Mouse (Mus musculus): ENCODE measurements at regions not wholly inside any gene's neighbourhood (a gene's known extent, or its start where the extent isn't known, plus 50 kb on each side); places are given as distances from the start of the nearest gene placed in this dataset.

DNA sequence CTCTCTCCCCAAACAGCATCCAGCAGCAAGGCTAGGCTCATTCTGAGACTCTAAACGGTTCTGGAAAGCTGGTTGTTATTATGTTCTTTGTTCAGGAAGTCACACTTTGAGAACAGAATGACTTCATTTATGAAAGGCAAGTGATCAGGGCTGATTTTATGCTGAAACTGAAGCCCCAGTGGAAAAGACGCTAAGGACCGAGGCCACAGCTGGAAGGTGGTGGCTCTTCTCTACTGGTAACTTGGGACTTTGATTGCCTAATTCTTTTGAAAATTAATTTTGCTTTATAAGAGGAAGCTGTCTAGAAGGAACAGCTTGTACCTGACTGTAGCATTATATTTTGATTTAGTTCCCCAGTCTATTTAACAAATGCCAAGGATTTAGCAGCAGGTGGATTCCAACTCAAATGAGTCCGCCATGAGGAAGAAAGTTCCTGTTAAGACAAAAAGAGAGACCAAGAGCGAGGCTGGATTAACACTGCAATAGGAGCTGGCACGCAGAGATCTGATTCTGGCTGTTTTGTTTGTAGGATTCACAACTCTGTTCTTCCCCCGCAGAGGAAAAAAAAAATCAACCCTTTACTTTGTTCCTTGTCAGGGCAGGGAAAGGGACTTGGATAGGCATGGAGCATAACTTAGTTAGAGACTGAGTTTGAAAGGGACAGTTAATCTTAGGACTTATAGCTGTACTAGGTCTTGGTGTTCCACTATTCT, 388.3 kb upstream of the Slc30a5 start:
- no peak for DNase-seq (ENCODE audit: low spot score in 2 of 2)

DNA sequence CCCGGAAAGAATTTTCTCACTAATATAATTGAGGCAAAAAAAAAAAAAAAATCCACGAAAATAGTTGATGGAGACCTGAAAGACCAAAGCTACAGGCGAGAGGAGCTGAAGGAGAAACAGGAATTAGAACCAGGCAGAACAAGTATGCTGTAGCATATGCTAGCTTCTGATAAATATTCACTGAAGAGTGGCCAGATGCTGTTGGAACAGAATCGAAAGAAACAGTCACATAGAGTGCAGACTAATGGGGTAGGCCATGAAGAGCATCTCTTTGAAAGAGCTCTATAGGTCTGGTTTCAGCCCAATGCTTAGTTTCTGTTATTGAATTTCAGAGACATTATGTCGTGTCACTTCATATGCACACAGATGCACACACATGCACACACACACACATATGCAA, 386.3 kb upstream of the Slc30a5 start:
- no peak for DNase-seq (ENCODE audit: low spot score in 2 of 2)

DNA sequence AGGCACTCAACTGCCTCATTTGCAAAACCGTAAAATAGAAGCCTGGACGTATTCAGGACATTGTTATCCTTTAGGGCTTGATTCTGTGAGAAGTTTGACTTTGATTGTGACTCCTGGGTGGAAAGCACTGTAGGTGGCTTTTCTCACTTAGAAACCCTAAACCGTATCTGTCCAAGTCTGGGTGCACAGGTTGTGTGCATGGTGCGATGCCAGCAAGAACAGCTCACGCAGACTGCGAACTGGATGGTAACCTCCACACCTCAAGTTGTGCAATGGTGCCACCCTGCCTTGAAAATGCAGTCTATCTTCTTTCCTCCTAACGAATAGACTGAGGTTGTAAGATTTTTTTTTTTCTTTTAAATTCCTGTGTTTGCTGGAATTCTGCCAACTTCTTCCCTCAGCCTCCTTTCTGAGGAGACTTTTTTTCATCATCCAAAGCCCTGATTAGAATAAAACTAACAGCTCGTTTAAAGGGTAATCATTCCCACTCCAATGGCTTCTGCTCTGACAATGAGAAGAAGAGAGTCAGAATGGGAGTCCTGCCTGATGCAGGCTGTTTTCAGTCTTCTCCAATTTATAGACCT, 383.8 kb upstream of the Slc30a5 start:
- DNase-seq (ENCODE audit: low spot score in 2 of 2): no peak

DNA sequence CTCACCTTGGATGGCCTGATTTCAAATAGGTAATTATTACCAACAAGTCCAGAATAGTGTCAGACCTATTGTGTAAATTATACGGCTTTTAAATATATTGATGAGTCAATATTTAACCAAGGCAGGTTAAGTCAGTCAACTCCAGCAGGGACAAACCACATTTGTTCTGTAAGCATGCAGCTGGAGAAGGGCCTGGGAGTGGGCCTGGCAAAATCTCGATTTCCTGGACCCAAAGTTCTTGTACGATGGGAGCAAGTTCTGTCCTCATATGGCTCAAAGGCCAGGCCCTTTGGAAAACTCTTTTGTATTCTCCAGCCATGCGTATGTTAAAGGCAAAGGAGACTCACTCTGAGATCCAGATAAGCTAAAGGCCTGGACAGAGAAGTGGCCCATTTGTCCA, 383.2 kb upstream of the Slc30a5 start:
- DNase-seq (ENCODE audit: low spot score in 2 of 2): no peak

DNA sequence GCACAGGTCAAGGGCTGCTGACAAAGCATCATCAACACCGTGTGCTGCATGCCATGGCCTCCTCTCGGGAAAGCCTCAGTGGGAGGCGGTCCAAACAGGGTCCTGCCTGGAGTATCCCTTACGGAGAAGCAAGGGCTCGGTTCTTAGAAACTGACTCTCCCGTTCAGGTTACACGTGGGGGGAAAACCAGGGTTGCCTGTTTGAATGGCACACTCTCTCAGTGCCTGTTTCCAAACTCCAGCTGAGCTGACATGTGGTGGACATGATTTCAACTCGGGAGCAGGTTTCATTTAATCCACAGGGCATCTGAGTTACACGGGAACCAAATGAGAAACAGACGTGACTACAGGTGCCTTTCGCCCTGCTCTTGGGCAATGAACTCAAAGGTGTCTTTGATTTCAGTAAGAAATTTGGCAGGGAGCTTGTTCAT, 382.6 kb upstream of the Slc30a5 start:
- DNase-seq (ENCODE audit: low spot score in 2 of 2): peak; percentile 42 to 54

DNA sequence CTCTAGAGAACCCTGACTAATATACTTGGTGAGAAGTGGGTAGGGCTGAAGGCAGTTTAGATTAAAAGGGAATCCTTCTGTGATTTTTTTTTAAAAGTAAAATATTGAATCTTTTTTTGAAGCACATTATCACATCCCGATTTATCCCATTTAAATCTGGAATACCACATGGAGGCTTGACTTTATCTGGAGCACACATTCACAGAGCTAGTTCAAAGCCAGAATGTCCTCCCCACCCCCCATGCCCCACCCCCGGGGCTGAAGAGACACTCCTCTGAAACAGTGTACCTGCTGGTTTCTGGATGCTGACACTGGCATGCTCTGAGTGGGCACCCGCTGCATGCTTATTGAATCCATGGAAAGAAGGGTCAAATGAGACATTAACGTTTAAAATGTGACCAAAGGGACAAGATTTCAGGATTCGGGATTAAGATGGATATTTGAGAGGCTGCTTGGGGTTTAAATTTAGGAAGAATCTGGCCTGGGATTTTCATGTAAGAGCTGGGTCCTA, 382.0 kb upstream of the Slc30a5 start:
- no peak for DNase-seq (ENCODE audit: low spot score in 2 of 2)

DNA sequence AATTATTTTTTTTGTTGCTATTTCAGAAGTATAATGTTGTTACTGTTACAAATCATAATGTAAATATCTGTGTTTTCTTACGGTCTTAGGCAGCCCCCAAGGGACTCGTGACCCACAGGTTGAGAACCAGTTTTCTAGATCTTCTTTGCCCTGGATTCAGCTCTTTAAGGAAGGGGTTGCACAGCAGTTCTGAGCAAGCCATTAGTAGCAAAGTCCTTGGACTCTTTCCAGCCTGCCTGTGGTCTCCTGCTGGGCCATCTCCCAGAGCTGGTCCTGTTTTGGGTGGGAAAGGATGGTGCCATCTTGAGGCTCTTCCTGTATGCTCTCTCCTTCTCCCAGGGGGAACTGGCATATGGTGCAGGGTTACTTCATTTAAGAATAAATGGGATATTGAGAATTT, 380.9 kb upstream of the Slc30a5 start:
- no peak for DNase-seq (ENCODE audit: low spot score in 2 of 2)

DNA sequence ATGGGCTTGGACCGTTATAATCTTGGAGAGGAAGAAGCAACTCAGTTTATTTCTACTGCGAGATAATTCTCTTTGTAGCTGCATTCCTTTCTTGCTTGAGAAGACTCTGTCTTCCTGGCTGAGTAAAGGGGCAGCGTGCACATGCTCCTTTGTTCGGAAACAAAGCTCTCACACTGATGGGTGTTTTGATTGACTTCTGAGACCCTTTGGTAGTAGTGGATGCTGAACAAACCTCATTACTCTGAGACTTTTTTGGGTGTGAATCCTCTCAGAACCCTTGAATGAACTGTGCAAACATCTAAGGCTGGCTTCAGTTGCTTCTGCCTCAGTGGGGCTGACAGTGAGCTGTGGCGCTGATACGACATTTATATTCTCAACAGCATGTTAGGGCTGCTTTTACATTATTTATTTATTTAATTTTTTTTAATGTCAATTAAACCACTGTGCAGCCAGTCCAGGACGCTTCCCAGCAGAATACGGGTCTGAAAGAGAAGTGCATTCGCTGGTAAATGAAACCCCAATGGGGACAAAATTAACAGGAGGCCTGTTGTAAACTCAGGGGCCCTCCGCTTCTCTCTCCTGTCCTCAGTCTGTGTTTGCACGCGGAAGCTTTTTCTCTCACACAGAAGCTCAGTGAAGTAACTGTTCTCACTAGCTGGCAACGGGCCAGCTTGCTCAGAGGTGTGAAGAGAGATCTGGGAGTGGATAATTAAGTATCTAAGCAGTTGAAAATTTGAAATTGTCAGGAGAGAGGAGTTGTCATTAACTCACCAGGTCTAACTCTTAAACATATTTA, 380.1 kb upstream of the Slc30a5 start:
- DNase-seq (ENCODE audit: low spot score in 2 of 2): no peak

DNA sequence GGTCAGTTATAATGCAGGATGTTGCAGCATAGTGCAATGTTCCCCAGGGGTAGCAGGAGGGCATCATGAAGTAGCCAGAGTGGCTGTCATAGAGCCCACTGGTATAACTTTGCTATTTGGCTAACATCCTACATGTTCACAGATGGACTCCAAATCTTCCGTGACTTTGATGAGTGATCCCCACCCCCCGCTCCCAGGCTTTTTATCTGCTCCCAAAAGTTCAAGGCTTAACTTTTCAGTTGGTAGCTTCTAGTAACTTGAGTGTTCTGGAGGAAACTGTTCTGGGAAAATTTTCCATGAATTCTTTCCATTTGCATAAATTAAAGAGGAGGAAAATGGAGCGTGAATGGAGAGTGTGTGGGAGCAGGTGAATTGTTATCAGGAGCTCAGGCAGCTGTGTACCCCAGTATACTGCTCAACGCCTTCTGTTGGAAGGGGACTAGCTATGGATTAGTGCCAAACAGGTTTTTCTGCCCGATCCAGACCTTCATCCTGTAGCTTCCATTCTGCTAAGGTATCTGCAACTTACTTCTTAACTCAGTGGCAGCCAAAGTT, 379.2 kb upstream of the Slc30a5 start:
- no peak for DNase-seq (ENCODE audit: low spot score in 2 of 2)

DNA sequence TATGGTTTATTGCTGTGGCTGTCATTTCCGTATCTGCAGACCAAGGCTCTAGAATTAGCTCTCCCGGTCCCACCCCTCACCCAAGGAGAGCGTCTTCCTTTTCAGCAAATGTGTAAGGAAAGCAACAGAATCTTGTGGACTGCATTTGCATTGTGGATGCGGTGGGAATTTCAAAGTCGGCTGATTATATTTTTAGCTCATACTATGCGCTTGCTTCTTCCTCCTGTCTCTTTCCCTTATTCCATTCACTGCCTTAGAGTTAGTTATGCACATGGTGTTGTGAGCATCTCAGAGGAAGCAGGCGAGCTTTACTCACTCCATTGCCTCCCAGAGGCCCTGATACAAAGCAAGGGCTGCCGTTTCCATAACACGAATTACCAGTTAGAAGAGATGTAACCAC, 375.6 kb upstream of the Slc30a5 start:
- DNase-seq (ENCODE audit: low spot score in 2 of 2): no peak

DNA sequence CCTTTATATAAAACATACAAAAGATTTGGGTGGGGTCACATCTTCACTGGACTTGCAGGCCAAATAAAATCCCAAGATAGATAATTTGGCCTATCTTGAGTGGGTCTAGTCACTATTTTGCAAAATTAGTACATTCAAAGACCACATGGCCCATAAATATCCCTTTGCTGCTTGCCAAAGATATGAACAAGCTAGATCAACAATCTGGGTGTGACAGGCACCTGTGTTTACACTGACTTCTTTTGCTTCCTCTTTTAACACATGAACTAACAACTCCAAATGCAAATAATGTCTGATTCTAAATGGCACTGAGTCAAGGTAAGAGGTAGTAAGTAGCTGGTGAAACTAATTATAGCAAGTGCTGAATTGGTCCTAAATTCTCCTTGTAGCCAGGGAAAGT, 370.2 kb upstream of the Slc30a5 start:
- DNase-seq (ENCODE audit: low spot score in 2 of 2): no peak

DNA sequence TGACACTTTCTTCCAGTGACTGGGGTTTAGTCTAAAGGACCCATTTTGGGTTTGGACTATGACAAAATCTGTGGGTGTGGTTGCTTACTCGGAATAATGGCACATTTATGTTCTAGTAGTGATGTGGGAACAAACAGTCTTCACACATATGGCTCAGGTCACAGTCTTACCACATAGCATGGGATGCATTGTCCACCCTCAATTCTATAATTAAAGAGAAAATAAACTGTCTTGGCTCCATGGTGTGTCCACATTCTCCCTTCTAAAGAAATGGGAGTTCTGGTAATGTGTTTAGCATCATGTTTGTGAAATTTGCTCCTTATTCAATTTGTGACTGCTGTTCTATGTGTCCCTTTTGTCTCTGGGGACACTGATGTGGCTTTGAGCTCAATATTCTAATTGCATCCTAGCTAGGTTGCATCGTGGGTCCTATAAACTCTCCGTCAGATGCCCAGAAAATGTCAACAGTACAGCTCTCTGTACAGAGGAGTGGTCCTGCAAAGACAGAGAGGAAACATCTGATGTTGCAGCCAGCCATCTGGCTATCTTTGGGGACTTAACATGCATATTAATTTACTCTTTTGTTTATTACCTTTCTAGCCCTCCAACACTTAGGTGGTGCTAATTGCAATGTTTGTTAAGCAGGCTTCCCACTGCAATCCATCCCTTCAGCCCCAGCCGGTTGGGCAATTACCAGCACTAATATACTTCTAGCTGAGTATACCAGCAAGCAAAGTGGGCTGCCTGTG, 369.5 kb upstream of the Slc30a5 start:
- DNase-seq (ENCODE audit: low spot score in 2 of 2): no peak

DNA sequence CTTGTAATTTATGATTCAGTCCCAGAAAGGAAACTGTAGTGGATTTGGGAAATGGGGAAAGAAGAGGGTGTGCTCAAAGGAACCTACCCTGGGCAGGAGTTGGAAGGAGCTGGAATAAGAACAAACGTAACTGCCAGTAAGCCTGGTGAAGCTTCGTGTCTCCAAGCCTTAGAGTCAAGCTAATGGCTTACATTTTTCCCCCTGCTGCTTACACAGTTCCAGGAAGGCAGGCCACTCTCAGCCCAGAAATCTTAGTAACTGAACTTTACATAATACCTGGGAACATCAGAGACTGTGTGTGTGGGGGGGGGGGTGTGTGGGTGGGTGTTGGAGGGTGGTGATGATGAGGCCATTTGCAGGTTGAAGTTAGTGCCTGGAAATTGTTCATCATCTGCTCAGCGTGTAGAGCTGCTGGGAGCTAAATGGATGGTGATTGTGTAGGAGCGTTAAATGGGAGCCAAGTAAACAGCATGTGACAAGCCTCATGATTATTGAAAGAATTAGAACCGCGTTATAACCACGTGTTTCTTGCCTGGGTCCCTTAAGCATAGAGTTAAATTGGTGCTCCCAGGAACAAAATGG, 357.1 kb upstream of the Slc30a5 start:
- DNase-seq (ENCODE audit: low spot score in 2 of 2): no peak

DNA sequence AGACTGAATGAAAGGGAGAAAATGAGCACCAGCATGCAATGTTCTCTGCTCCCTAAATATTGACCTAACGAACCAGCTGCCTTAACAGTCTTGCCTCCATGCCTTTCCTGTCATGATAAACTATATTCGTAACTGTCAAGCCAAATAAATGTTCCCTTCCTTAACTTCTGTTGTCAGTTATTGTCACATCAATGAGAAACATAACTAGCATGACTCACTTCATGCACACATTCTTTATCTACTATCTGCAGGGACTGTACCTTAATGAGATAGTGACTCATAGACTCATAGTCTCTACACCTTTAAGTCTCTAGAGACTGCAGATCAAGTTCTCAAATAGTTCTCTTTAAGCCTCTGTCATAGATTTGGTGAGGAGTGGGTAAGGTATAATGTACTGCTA, 349.2 kb upstream of the Slc30a5 start:
- no peak for DNase-seq (ENCODE audit: low spot score in 2 of 2)

DNA sequence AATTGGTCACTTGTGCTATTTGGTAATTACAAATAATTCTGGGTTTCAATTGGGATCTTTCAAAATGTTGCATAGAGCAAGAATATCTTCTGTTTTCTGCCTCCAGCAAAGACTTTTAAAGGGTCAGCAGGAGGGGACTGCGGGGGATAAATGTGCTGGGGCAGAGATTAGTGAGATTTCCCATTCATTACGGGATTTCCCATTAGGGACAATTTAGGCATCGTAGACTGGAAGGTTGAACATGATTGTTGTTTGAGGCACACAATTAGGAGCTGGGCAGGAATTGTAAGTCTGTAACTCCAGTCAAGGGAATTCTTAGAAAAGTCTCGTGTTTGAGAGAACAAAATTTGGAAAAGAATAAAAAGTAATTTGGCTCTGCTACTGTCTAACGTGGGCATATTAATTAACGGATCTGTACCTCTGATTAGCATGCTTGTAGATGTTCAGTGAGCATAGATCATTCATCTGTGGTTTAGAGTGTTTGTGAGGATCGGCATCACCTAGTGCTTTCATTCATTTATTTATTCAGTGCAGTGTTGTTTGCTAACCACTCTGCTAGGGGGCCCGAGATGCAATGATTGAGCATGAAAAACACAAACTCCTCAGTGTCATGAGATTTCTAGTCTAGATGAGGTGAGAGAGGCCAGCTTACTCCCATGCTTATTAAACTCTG, 341.9 kb upstream of the Slc30a5 start:
- no peak for DNase-seq (ENCODE audit: low spot score in 2 of 2)

DNA sequence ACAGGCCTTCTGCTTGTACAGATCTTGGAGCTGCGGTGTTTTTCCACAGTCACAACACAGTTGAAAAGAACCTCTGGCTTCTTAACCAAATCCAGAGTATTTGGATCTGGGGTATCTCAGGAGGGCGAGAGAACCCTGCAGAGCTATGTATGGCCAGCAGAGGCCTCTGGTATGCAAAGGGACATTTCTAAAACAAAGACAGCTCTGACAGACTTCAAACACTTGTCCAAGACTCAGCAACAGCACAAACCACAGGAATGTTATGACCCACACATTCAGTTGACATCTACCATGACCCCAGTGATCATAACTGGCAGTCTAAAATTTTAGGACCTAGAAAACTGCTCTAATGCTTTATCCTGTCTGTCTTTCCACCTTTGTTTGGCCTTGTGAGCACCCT, 328.5 kb upstream of the Slc30a5 start:
- no peak for DNase-seq (ENCODE audit: low spot score in 2 of 2)

DNA sequence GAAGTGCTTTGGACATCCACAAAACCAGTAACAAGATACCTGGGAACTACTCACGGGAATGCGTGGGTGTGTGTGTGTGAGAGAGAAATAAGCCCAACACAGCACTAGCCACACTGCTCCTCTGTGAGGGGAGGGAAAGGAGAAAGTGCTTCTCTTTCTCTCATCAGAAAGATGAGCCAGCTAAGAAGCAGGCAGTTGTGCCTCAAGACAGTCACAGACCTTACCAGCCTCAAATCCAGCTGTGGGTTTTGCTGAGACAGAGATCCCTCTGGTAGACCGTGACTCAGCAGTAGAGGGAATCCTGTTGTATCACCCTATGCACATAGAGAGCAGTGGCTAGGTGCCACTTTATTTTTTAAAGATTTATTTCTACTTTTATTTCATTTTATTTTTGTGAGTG, 326.7 kb upstream of the Slc30a5 start:
- DNase-seq (ENCODE audit: low spot score in 2 of 2): no peak

DNA sequence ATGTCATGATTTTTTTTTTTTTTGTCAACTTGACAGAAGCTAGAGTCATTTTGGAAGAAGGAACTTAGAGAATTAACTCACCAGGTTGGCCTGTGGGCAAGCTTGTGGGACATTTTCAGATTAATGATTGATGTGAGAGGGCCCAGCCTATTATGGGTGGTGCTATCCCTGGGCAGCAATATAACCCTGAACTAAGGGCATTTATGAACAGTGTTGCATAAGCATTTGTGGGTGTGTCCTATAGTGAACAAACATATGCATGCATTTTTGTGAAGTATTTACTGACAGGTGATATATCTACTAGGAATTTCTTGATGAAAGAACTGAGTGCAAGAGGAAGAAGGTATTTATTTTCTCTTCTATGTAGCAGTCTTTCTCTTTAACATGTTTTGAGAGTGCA, 320.5 kb upstream of the Slc30a5 start:
- DNase-seq (ENCODE audit: low spot score in 2 of 2): no peak

DNA sequence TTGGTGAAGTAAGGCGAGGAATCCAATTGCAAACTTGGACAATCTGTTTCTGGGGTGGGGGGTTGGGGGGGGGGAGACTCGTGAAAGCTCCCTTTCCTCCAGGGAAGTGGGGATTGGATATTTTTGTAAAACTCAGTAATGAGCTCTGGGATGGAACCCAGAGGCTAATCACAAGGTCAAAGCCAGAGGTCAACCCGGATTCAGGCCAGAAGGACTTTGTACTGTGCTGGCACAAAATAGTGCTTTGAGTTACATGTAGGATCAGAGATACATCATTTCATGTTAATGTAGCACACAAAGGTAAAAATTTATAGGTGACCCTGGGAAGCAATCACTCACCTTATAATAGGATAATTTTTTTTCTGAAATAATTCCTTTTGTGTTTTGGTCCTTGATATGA, 309.5 kb upstream of the Slc30a5 start:
- DNase-seq (ENCODE audit: low spot score in 2 of 2): no peak

DNA sequence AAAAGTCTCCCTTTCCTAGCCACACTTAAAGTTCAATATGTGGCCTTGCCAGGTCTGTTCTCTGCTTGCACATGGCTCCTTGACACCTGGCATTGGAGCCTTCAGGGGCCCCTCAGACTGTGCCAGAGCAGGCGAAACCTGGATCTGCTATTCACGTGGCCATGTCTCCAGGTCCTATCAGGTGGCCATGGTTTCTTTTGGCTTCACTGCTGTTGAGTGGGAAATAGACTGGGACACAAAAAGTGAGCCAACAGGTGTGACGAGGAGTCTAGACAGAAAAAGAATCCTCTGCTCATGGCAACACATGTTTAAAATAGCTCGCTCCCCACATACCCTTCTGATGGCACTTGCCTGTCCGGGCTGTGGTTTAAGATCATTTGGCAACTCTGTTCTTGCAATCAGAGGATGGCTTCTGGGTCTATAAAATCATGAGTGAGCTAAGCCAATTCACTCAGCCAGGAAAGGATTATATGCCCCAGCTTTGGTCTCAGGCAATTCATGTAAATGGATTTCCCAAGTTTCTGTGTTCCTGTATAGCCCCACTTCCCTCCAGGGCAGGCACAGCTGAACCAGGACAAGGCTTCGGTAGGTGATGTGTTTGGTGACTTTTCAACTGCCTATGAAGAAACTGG, 309.0 kb upstream of the Slc30a5 start:
- peak; percentile 15 to 54 for DNase-seq (ENCODE audit: low spot score in 2 of 2)
